Mouse (Mus musculus): ENCODE measurements around the gene Amer2. TPM values are rescaled to one million over a fixed set of nuclear protein-coding genes. Genes with fewer than 3 reads are reported as not detected.

Amer2 gene
- total RNA-seq, 2 experiments from 2014 or later, result 0.09 TPM; not detected in 1

- no peak for ATAC-seq (replicated peaks; ENCODE audit: low FRiP score, low TSS enrichment, poor library complexity, severe bottlenecking)
These were observed 62.5 kb downstream of the Amer2 start for GRCm38 (mm10) chr14:60435515-60435914.

- ATAC-seq (replicated peaks; ENCODE audit: low FRiP score, low TSS enrichment, poor library complexity, severe bottlenecking), result no peak
These were observed 63.3 kb downstream of the Amer2 start for GRCm38 (mm10) chr14:60436364-60436763.

Other genes with a start within 250 kb of the Amer2 start
- 0.15 and 3.3 TPM in 2 replicates for gene Atp8a2, start 176.1 kb upstream of the Amer2 start, total RNA-seq (2014; fragmentation: Nextera tagmentation)
- 0.04 TPM in 1 of 2 replicates, not detected in the other for gene Atp8a2, start 176.1 kb upstream of the Amer2 start, total RNA-seq (2017)
- not detected in 2 replicates for gene Nupl1, start 121.8 kb upstream of the Amer2 start, total RNA-seq (2014; fragmentation: Nextera tagmentation)
- 0.38 TPM in 1 of 2 replicates, not detected in the other for gene Nupl1, start 121.8 kb upstream of the Amer2 start, total RNA-seq (2017)
- gene Gm49336, start 121.8 kb upstream of the Amer2 start, total RNA-seq (2014; fragmentation: Nextera tagmentation), result 76.3 and 83.0 TPM in 2 replicates
- gene Gm49336, start 121.8 kb upstream of the Amer2 start, total RNA-seq (2017), result 95.0 and 143 TPM in 2 replicates
- 17.1 and 22.6 TPM in 2 replicates for gene Mtmr6, start 108.0 kb upstream of the Amer2 start, total RNA-seq (2014; fragmentation: Nextera tagmentation)
- 43.1 and 45.5 TPM in 2 replicates for gene Mtmr6, start 108.0 kb upstream of the Amer2 start, total RNA-seq (2017)